Mouse (Mus musculus) forebrain, postnatal 0 days (tissue): ENCODE data around the gene Pde11a. TPM values are rescaled to one million over a fixed set of nuclear protein-coding genes. Genes with fewer than 3 reads are reported as not detected.

Source experiments
- ATAC-seq: fragments of 200-750 bp; cut with Nextera tagmentation; 2 replicates; pipeline ENCODE4 v1.8.0; 2017; ENCODE audit warnings: mild to moderate bottlenecking, moderate library complexity
- DNase-seq: peaks from one replicate; pipeline ENCODE4 v3.0.0-alpha.2; 2015
- H3K27ac ChIP-seq: fragments of 300-500 bp; sonication (generic); 2 replicates; pipeline ENCODE4 v1.5.1; 2014; ENCODE audit warnings: low read depth, mild to moderate bottlenecking, antibody characterized with exemption, low read length, moderate library complexity, mixed read lengths
- H3K27me3 ChIP-seq: fragments of 300-500 bp; sonication (generic); 2 replicates; pipeline ENCODE4 v1.6.1; 2014; ENCODE audit warnings: mild to moderate bottlenecking, low read length, mixed read lengths; ENCODE audit not compliant: insufficient read depth
- H3K36me3 ChIP-seq: fragments of 300-500 bp; sonication (generic); 2 replicates; pipeline ENCODE4 v1.6.1; 2014; ENCODE audit warnings: mild to moderate bottlenecking, moderate library complexity; ENCODE audit not compliant: insufficient read depth
- H3K4me1 ChIP-seq: fragments of 300-500 bp; sonication (generic); 2 replicates; pipeline ENCODE4 v1.6.1; 2014; ENCODE audit warnings: antibody characterized with exemption; ENCODE audit not compliant: insufficient read depth
- H3K4me2 ChIP-seq: fragments of 300-500 bp; sonication (generic); 2 replicates; pipeline ENCODE4 v1.6.1; 2014; ENCODE audit warnings: low read depth, mild to moderate bottlenecking, moderate library complexity
- H3K4me3 ChIP-seq: fragments of 300-500 bp; sonication (generic); 2 replicates; pipeline ENCODE4 v1.5.1; 2014; ENCODE audit warnings: low read depth, low read length, mixed read lengths
- H3K9ac ChIP-seq: fragments of 300-500 bp; sonication (generic); 2 replicates; pipeline ENCODE4 v1.6.1; 2014; ENCODE audit warnings: mild to moderate bottlenecking
- H3K9me3 ChIP-seq: fragments of 300-500 bp; sonication (generic); 2 replicates; pipeline ENCODE4 v1.6.1; 2016; ENCODE audit warnings: low read length
- CTCF ChIP-seq: sonication (generic); IDR thresholded peaks from 2 replicates; pipeline ENCODE4 v1.5.1; 2016; ENCODE audit warnings: antibody characterized with exemption, control low read depth, low read depth
- WGBS: fragments of 180-500 bp; shearing (Covaris S2); extraction: QIAGEN DNeasy Blood & Tissue Kit; methylation state at CpG from one replicate; pipeline ENCODE4 v1.1.7; 2014; 5-methylcytosine and 5-hydroxymethylcytosine counted together
- polyA plus RNA-seq: library from polyadenylated mRNA; unstranded; fragments of >200 nt; fragmentation: Nextera tagmentation; extraction: Ambion mirVana; gene quantifications from 2 replicates; pipeline ENCODE4 v1.2.1, GENCODE M21; 2015
- total RNA-seq: library from RNA; depleted of rRNA; stranded (reverse); fragments of >200 nt; gene quantifications from 2 replicates; pipeline ENCODE4 v1.2.3, GENCODE M21; 2014

Gene Pde11a
- total and polyA plus RNA-seq, 2 experiments from 2014 or later = 0.86 to 1.0 TPM

GRCm38 (mm10) chr2:76016890-76017289 is 321.7 kb downstream of the Pde11a start:
- WGBS = 5% methylated on average over 7 of the region's 7 CpGs
- no peaks in the 10 kb centered on the region for H3K27me3 ChIP-seq
- no peaks in the 10 kb centered on the region for H3K36me3 ChIP-seq
- H3K27ac ChIP-seq = no peak overlapping the region
- no peak for TF ChIP-seq CTCF
- no peak overlapping the region for H3K9ac ChIP-seq
- no peak overlapping the region for H3K4me3 ChIP-seq
- ATAC-seq = peak; percentile 71; the same call in 1 of the 2 replicates
- no peaks in the 10 kb centered on the region for H3K4me1 ChIP-seq
- no peaks in the 10 kb centered on the region for H3K9me3 ChIP-seq
- no peak overlapping the region for H3K4me2 ChIP-seq
- DNase-seq = peak; percentile 35

- WGBS = 78% methylated on average over 8 of the region's 8 CpGs
- H3K4me1 ChIP-seq = no peaks in the 10 kb centered on the region
- TF ChIP-seq CTCF = no peak
Observed at GRCm38 (mm10) chr2:76016136-76016535, 322.4 kb downstream of the Pde11a start.

GRCm38 (mm10) chr2:76015460-76015859 is 323.1 kb downstream of the Pde11a start:
- H3K27ac ChIP-seq = no peak overlapping the region
- no peaks in the 10 kb centered on the region for H3K9me3 ChIP-seq
- no peak for TF ChIP-seq CTCF
- 92% methylated on average over 7 of the region's 7 CpGs for WGBS
- no peak overlapping the region for H3K9ac ChIP-seq
- ATAC-seq = no peak
- no peaks in the 10 kb centered on the region for H3K4me1 ChIP-seq
- no peaks in the 10 kb centered on the region for H3K27me3 ChIP-seq
- no peak for DNase-seq
- H3K4me3 ChIP-seq = no peak overlapping the region
- H3K36me3 ChIP-seq = no peaks in the 10 kb centered on the region
- H3K4me2 ChIP-seq = no peak overlapping the region

More at GRCm38 (mm10) chr2:76016136-76016535, 322.4 kb downstream of the Pde11a start:
- Histone ChIP-seq H3K27me3 (no peaks in the 10 kb centered on the region), H3K4me3 (no peak overlapping the region), H3K9me3 (no peaks in the 10 kb centered on the region), H3K9ac (no peak overlapping the region), H3K4me2 (no peak overlapping the region), H3K36me3 (no peaks in the 10 kb centered on the region), H3K27ac (no peak overlapping the region)
- ATAC-seq (no peak), DNase-seq (no peak)

GRCm38 (mm10) chr2:76014659-76015058 is 323.9 kb downstream of the Pde11a start:
- Histone ChIP-seq H3K27ac (no peak overlapping the region), H3K4me1 (no peaks in the 10 kb centered on the region), H3K27me3 (no peaks in the 10 kb centered on the region), H3K4me2 (no peak overlapping the region), H3K9me3 (no peaks in the 10 kb centered on the region), H3K4me3 (no peak overlapping the region), H3K36me3 (no peaks in the 10 kb centered on the region), H3K9ac (no peak overlapping the region)
- WGBS = 90% methylated on average over 3 of the region's 3 CpGs
- ATAC-seq (no peak), DNase-seq (no peak)
- TF ChIP-seq CTCF = no peak

GRCm38 (mm10) chr2:76006194-76006593 is 332.4 kb downstream of the Pde11a start:
- no peak for TF ChIP-seq CTCF
- no peak for DNase-seq
- Histone ChIP-seq H3K36me3 (no peaks in the 10 kb centered on the region), H3K9ac (no peak overlapping the region), H3K4me1 (no peaks in the 10 kb centered on the region), H3K9me3 (no peaks in the 10 kb centered on the region), H3K27me3 (no peaks in the 10 kb centered on the region), H3K4me3 (no peak overlapping the region), H3K27ac (no peak overlapping the region), H3K4me2 (no peak overlapping the region)
- no peak for ATAC-seq
- 26% methylated on average over 4 of the region's 4 CpGs for WGBS

- TF ChIP-seq CTCF = no peak
- no peak for DNase-seq
- WGBS = 71% methylated on average over 9 of the region's 9 CpGs
- ATAC-seq = no peak
- Histone ChIP-seq H3K27ac (no peak overlapping the region), H3K4me2 (no peak overlapping the region), H3K9me3 (no peaks in the 10 kb centered on the region), H3K4me1 (no peaks in the 10 kb centered on the region), H3K27me3 (no peaks in the 10 kb centered on the region), H3K9ac (no peak overlapping the region), H3K4me3 (no peak overlapping the region), H3K36me3 (no peaks in the 10 kb centered on the region)
Observed at GRCm38 (mm10) chr2:76002899-76003298, 335.7 kb downstream of the Pde11a start.

GRCm38 (mm10) chr2:76001392-76001791 is 337.2 kb downstream of the Pde11a start:
- peak; percentile 52 for TF ChIP-seq CTCF
- WGBS = 51% methylated on average over 8 of the region's 8 CpGs
- no peak for ATAC-seq

More at GRCm38 (mm10) chr2:76001392-76001791, 337.2 kb downstream of the Pde11a start:
- Histone ChIP-seq H3K27me3 (no peaks in the 10 kb centered on the region), H3K4me1 (no peaks in the 10 kb centered on the region), H3K4me3 (no peak overlapping the region), H3K4me2 (no peak overlapping the region), H3K9me3 (no peaks in the 10 kb centered on the region), H3K27ac (no peak overlapping the region), H3K36me3 (no peaks in the 10 kb centered on the region), H3K9ac (no peak overlapping the region)
- no peak for DNase-seq
